Mouse (Mus musculus): ENCODE results near the gene Ergic1. TPM values are rescaled to one million over a fixed set of nuclear protein-coding genes. Genes with fewer than 3 reads are reported as not detected.

The Ergic1 gene
- polyA plus RNA-seq, 1 experiment from 2014 or later, result 97.0 TPM

- Histone ChIP-seq H3K9me3 (ENCODE audit: control insufficient read depth, low read length) (no peaks in the 10 kb centered on the region), H3K9ac (ENCODE audit: low read depth, low read length) (0 out of 2 replicates have a peak overlapping the region, but pooled peaks have one; percentile 14), H3K4me2 (ENCODE audit: low read length) (no peak overlapping the region), H3K4me3 (ENCODE audit: low read length) (no peak overlapping the region), H3K4me1 (ENCODE audit: control insufficient read depth, insufficient read depth, low read depth, low read length) (no peaks in the 10 kb centered on the region; the same call in 1 of the 2 replicates), H3K36me3 (ENCODE audit: control insufficient read depth, insufficient read depth, low read length) (peaks cover 15% of the 10 kb centered on the region), H3K27ac (ENCODE audit: low read depth, low read length) (peak overlapping the region; percentile 64), H3K27me3 (replicated peaks; ENCODE audit: control insufficient read depth, insufficient read depth, low read length) (no peaks in the 10 kb centered on the region)
- WGBS, result 80% methylated on average over 17 of the region's 17 CpGs
- peak; percentile 68 for ATAC-seq
Observed at GRCm38 (mm10) chr17:26620786-26621766, 59.8 kb downstream of the Ergic1 start.

GRCm38 (mm10) chr17:26621912-26622311, 60.6 kb downstream of the Ergic1 start:
- Histone ChIP-seq H3K9me3 (ENCODE audit: control insufficient read depth, low read length) (no peaks in the 10 kb centered on the region), H3K27ac (ENCODE audit: low read depth, low read length) (no peak overlapping the region), H3K9ac (ENCODE audit: low read depth, low read length) (no peak overlapping the region), H3K27me3 (replicated peaks; ENCODE audit: control insufficient read depth, insufficient read depth, low read length) (no peaks in the 10 kb centered on the region), H3K4me1 (ENCODE audit: control insufficient read depth, insufficient read depth, low read depth, low read length) (no peaks in the 10 kb centered on the region; the same call in 1 of the 2 replicates), H3K36me3 (ENCODE audit: control insufficient read depth, insufficient read depth, low read length) (peaks cover 19% of the 10 kb centered on the region), H3K4me2 (ENCODE audit: low read length) (no peak overlapping the region), H3K4me3 (ENCODE audit: low read length) (no peak overlapping the region)
- WGBS, result 88% methylated on average over 5 of the region's 5 CpGs
- ATAC-seq, result no peak

- Histone ChIP-seq H3K27ac (ENCODE audit: low read depth, low read length) (no peak overlapping the region), H3K9ac (ENCODE audit: low read depth, low read length) (no peak overlapping the region), H3K4me2 (ENCODE audit: low read length) (no peak overlapping the region), H3K27me3 (replicated peaks; ENCODE audit: control insufficient read depth, insufficient read depth, low read length) (no peaks in the 10 kb centered on the region), H3K4me3 (ENCODE audit: low read length) (no peak overlapping the region), H3K4me1 (ENCODE audit: control insufficient read depth, insufficient read depth, low read depth, low read length) (no peaks in the 10 kb centered on the region; the same call in 1 of the 2 replicates), H3K9me3 (ENCODE audit: control insufficient read depth, low read length) (no peaks in the 10 kb centered on the region), H3K36me3 (ENCODE audit: control insufficient read depth, insufficient read depth, low read length) (peaks cover 18% of the 10 kb centered on the region)
- ATAC-seq, result no peak
- 91% methylated on average over 6 of the region's 6 CpGs for WGBS
Observed at GRCm38 (mm10) chr17:26623991-26624390, 62.7 kb downstream of the Ergic1 start.

- no peaks in the 10 kb centered on the region for H3K27me3 ChIP-seq (replicated peaks; ENCODE audit: control insufficient read depth, insufficient read depth, low read length)
- H3K9ac ChIP-seq (ENCODE audit: low read depth, low read length), result no peak overlapping the region; the same call in 1 of the 2 replicates
- no peak overlapping the region for H3K4me2 ChIP-seq (ENCODE audit: low read length)
- no peaks in the 10 kb centered on the region for H3K9me3 ChIP-seq (ENCODE audit: control insufficient read depth, low read length)
- no peak overlapping the region for H3K27ac ChIP-seq (ENCODE audit: low read depth, low read length)
- WGBS, result 86% methylated on average over 10 of the region's 10 CpGs
- ATAC-seq, result no peak
- peaks cover 27% of the 10 kb centered on the region for H3K36me3 ChIP-seq (ENCODE audit: control insufficient read depth, insufficient read depth, low read length)
- H3K4me3 ChIP-seq (ENCODE audit: low read length), result no peak overlapping the region
- H3K4me1 ChIP-seq (ENCODE audit: control insufficient read depth, insufficient read depth, low read depth, low read length), result no peaks in the 10 kb centered on the region; the same call in 1 of the 2 replicates
Observed at GRCm38 (mm10) chr17:26624999-26625398, 63.7 kb downstream of the Ergic1 start.

GRCm38 (mm10) chr17:26625521-26626010, 64.3 kb downstream of the Ergic1 start:
- no peaks in the 10 kb centered on the region for H3K27me3 ChIP-seq (replicated peaks; ENCODE audit: control insufficient read depth, insufficient read depth, low read length)
- H3K9ac ChIP-seq (ENCODE audit: low read depth, low read length), result no peak overlapping the region
- ATAC-seq, result no peak
- 94% methylated on average over 2 of the region's 2 CpGs for WGBS
- no peaks in the 10 kb centered on the region; the same call in 1 of the 2 replicates for H3K4me1 ChIP-seq (ENCODE audit: control insufficient read depth, insufficient read depth, low read depth, low read length)
- no peak overlapping the region for H3K27ac ChIP-seq (ENCODE audit: low read depth, low read length)
- no peaks in the 10 kb centered on the region for H3K9me3 ChIP-seq (ENCODE audit: control insufficient read depth, low read length)
- H3K36me3 ChIP-seq (ENCODE audit: control insufficient read depth, insufficient read depth, low read length), result peaks cover 28% of the 10 kb centered on the region
- no peak overlapping the region for H3K4me3 ChIP-seq (ENCODE audit: low read length)
- no peak overlapping the region for H3K4me2 ChIP-seq (ENCODE audit: low read length)

GRCm38 (mm10) chr17:26628479-26628878, 67.2 kb downstream of the Ergic1 start:
- no peak overlapping the region for H3K4me2 ChIP-seq (ENCODE audit: low read length)
- ATAC-seq, result no peak
- peaks cover 35% of the 10 kb centered on the region for H3K36me3 ChIP-seq (ENCODE audit: control insufficient read depth, insufficient read depth, low read length)
- H3K9me3 ChIP-seq (ENCODE audit: control insufficient read depth, low read length), result no peaks in the 10 kb centered on the region
- WGBS, result 93% methylated on average over 6 of the region's 6 CpGs
- no peaks in the 10 kb centered on the region for H3K4me1 ChIP-seq (ENCODE audit: control insufficient read depth, insufficient read depth, low read depth, low read length)
- no peak overlapping the region for H3K9ac ChIP-seq (ENCODE audit: low read depth, low read length)
- no peaks in the 10 kb centered on the region for H3K27me3 ChIP-seq (replicated peaks; ENCODE audit: control insufficient read depth, insufficient read depth, low read length)
- no peak overlapping the region for H3K4me3 ChIP-seq (ENCODE audit: low read length)
- H3K27ac ChIP-seq (ENCODE audit: low read depth, low read length), result no peak overlapping the region

- H3K4me3 ChIP-seq (ENCODE audit: low read length), result no peak overlapping the region
- H3K27me3 ChIP-seq (replicated peaks; ENCODE audit: control insufficient read depth, insufficient read depth, low read length), result no peaks in the 10 kb centered on the region
- 100% methylated on average over 3 of the region's 3 CpGs for WGBS
- H3K4me1 ChIP-seq (ENCODE audit: control insufficient read depth, insufficient read depth, low read depth, low read length), result no peaks in the 10 kb centered on the region
- H3K9me3 ChIP-seq (ENCODE audit: control insufficient read depth, low read length), result no peaks in the 10 kb centered on the region
- H3K9ac ChIP-seq (ENCODE audit: low read depth, low read length), result no peak overlapping the region
- peaks cover 39% of the 10 kb centered on the region for H3K36me3 ChIP-seq (ENCODE audit: control insufficient read depth, insufficient read depth, low read length)
- no peak overlapping the region for H3K4me2 ChIP-seq (ENCODE audit: low read length)
- H3K27ac ChIP-seq (ENCODE audit: low read depth, low read length), result no peak overlapping the region
- no peak for ATAC-seq
Observed at GRCm38 (mm10) chr17:26628936-26629335, 67.6 kb downstream of the Ergic1 start.

GRCm38 (mm10) chr17:26631811-26632327, 70.6 kb downstream of the Ergic1 start:
- H3K9me3 ChIP-seq (ENCODE audit: control insufficient read depth, low read length), result no peaks in the 10 kb centered on the region
- H3K27ac ChIP-seq (ENCODE audit: low read depth, low read length), result no peak overlapping the region
- H3K36me3 ChIP-seq (ENCODE audit: control insufficient read depth, insufficient read depth, low read length), result peaks cover 46% of the 10 kb centered on the region
- no peak overlapping the region for H3K4me2 ChIP-seq (ENCODE audit: low read length)
- H3K4me3 ChIP-seq (ENCODE audit: low read length), result no peak overlapping the region
- H3K27me3 ChIP-seq (replicated peaks; ENCODE audit: control insufficient read depth, insufficient read depth, low read length), result no peaks in the 10 kb centered on the region
- H3K9ac ChIP-seq (ENCODE audit: low read depth, low read length), result no peak overlapping the region
- ATAC-seq, result no peak
- no peaks in the 10 kb centered on the region for H3K4me1 ChIP-seq (ENCODE audit: control insufficient read depth, insufficient read depth, low read depth, low read length)
- WGBS, result 85% methylated on average over 8 of the region's 8 CpGs

GRCm38 (mm10) chr17:26633186-26633585, 71.9 kb downstream of the Ergic1 start:
- H3K4me1 ChIP-seq (ENCODE audit: control insufficient read depth, insufficient read depth, low read depth, low read length), result no peaks in the 10 kb centered on the region
- peaks cover 49% of the 10 kb centered on the region for H3K36me3 ChIP-seq (ENCODE audit: control insufficient read depth, insufficient read depth, low read length)
- no peak overlapping the region for H3K27ac ChIP-seq (ENCODE audit: low read depth, low read length)
- no peaks in the 10 kb centered on the region for H3K27me3 ChIP-seq (replicated peaks; ENCODE audit: control insufficient read depth, insufficient read depth, low read length)
- no peak overlapping the region for H3K4me3 ChIP-seq (ENCODE audit: low read length)
- 97% methylated on average over 9 of the region's 9 CpGs for WGBS
- H3K4me2 ChIP-seq (ENCODE audit: low read length), result no peak overlapping the region
- H3K9me3 ChIP-seq (ENCODE audit: control insufficient read depth, low read length), result no peaks in the 10 kb centered on the region
- H3K9ac ChIP-seq (ENCODE audit: low read depth, low read length), result no peak overlapping the region
- no peak for ATAC-seq

Data from hindbrain, embryonic 16.5 days (tissue).